Mouse (Mus musculus): ENCODE measurements around the gene Vps45. TPM values are rescaled to one million over a fixed set of nuclear protein-coding genes. Genes with fewer than 3 reads are reported as not detected.

The Vps45 gene
- polyA plus RNA-seq, 1 experiment = 7.5 TPM

DNA sequence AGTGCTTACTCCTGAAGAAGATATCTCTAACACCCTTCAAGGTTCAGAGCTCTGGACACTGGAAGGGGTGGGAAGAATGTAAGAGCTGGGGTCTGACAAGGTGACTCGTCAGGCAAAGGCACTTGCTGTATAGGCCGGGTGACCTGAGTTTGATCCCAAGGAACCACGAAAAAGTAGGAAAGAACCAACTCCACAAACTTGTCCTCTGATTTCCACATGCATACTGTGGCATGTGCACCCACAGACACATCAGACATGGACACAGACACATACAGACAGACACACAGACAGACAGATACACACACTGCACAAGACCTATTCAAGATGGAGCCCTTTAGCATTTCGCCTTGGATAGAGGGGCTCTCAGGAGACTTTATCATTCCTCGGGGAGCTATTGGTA, 20.1 kb downstream of the Vps45 start:
- no peaks in the 10 kb centered on the region for H3K27me3 ChIP-seq (ENCODE audit: control insufficient read depth, insufficient read depth, low read length)
- no peak overlapping the region for H3K27ac ChIP-seq (ENCODE audit: control insufficient read depth, insufficient read depth, low read length)
- no peak overlapping the region for H3K4me3 ChIP-seq (ENCODE audit: control insufficient read depth, insufficient read depth, low read length)
- no peak for DNase-seq
- no peak for TF ChIP-seq CTCF (IDR thresholded peaks at IDR 0.05; ENCODE audit: borderline replicate concordance, control insufficient read depth, extremely low read depth, insufficient read depth, low read length, poor library complexity)
- TF ChIP-seq POLR2A (IDR thresholded peaks at IDR 0.05; ENCODE audit: control insufficient read depth, extremely low read depth, insufficient read depth, low read length, poor library complexity) = no peak
- H3K4me1 ChIP-seq (replicated peaks; ENCODE audit: control insufficient read depth, insufficient read depth, low read length) = peaks cover 11% of the 10 kb centered on the region
- WGBS = 96% methylated on average over 5 of the region's 5 CpGs
- H3K36me3 ChIP-seq (ENCODE audit: control insufficient read depth, insufficient read depth, low read length) = no peaks in the 10 kb centered on the region

DNA sequence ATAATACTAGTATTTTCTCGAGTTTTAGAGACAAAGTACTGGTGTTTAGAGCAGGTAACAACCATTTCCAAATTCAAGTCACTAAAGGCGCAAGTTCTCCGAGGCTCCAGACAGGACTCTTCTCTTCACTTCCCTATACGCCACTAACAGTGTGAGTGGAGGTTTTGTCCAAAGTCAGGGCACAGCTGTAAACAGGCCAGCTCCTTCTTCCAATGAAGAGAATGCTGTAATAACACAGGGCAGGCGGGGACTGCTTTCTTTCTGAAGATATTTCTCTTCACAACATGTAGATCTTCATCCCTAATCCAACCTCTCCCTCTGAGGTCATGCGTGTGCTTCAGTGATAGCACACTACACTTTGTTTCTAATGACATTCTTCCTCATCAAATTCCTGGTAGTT, 21.5 kb downstream of the Vps45 start:
- no peaks in the 10 kb centered on the region for H3K36me3 ChIP-seq (ENCODE audit: control insufficient read depth, insufficient read depth, low read length)
- no peak for DNase-seq
- H3K4me1 ChIP-seq (replicated peaks; ENCODE audit: control insufficient read depth, insufficient read depth, low read length) = peaks cover 18% of the 10 kb centered on the region
- WGBS = 94% methylated on average over 6 of the region's 6 CpGs
- no peak overlapping the region for H3K4me3 ChIP-seq (ENCODE audit: control insufficient read depth, insufficient read depth, low read length)
- no peak overlapping the region for H3K27ac ChIP-seq (ENCODE audit: control insufficient read depth, insufficient read depth, low read length)
- TF ChIP-seq POLR2A (IDR thresholded peaks at IDR 0.05; ENCODE audit: control insufficient read depth, extremely low read depth, insufficient read depth, low read length, poor library complexity) = no peak
- TF ChIP-seq CTCF (IDR thresholded peaks at IDR 0.05; ENCODE audit: borderline replicate concordance, control insufficient read depth, extremely low read depth, insufficient read depth, low read length, poor library complexity) = no peak
- no peaks in the 10 kb centered on the region for H3K27me3 ChIP-seq (ENCODE audit: control insufficient read depth, insufficient read depth, low read length)

- DNase-seq = peak; percentile 45
- WGBS = 22% methylated on average over 4 of the region's 4 CpGs
- no peak overlapping the region; the same call in 1 of the 2 replicates for H3K27ac ChIP-seq (ENCODE audit: control insufficient read depth, insufficient read depth, low read length)
- TF ChIP-seq CTCF (IDR thresholded peaks at IDR 0.05; ENCODE audit: borderline replicate concordance, control insufficient read depth, extremely low read depth, insufficient read depth, low read length, poor library complexity) = no peak
- TF ChIP-seq POLR2A (IDR thresholded peaks at IDR 0.05; ENCODE audit: control insufficient read depth, extremely low read depth, insufficient read depth, low read length, poor library complexity) = no peak
- H3K27me3 ChIP-seq (ENCODE audit: control insufficient read depth, insufficient read depth, low read length) = no peaks in the 10 kb centered on the region
- no peak overlapping the region for H3K4me3 ChIP-seq (ENCODE audit: control insufficient read depth, insufficient read depth, low read length)
- peaks cover 14% of the 10 kb centered on the region for H3K4me1 ChIP-seq (replicated peaks; ENCODE audit: control insufficient read depth, insufficient read depth, low read length)
- H3K36me3 ChIP-seq (ENCODE audit: control insufficient read depth, insufficient read depth, low read length) = no peaks in the 10 kb centered on the region
Measured at GRCm38 (mm10) chr3:96033046-96033445, 25.2 kb downstream of the Vps45 start.

GRCm38 (mm10) chr3:96032652-96033017, 25.6 kb downstream of the Vps45 start:
- peaks cover 14% of the 10 kb centered on the region for H3K4me1 ChIP-seq (replicated peaks; ENCODE audit: control insufficient read depth, insufficient read depth, low read length)
- no peak for TF ChIP-seq CTCF (IDR thresholded peaks at IDR 0.05; ENCODE audit: borderline replicate concordance, control insufficient read depth, extremely low read depth, insufficient read depth, low read length, poor library complexity)
- TF ChIP-seq POLR2A (IDR thresholded peaks at IDR 0.05; ENCODE audit: control insufficient read depth, extremely low read depth, insufficient read depth, low read length, poor library complexity) = no peak
- H3K4me3 ChIP-seq (ENCODE audit: control insufficient read depth, insufficient read depth, low read length) = peak overlapping the region; percentile 3; the same call in 1 of the 2 replicates
- H3K36me3 ChIP-seq (ENCODE audit: control insufficient read depth, insufficient read depth, low read length) = no peaks in the 10 kb centered on the region
- H3K27ac ChIP-seq (ENCODE audit: control insufficient read depth, insufficient read depth, low read length) = peak overlapping the region; percentile 85
- no peaks in the 10 kb centered on the region for H3K27me3 ChIP-seq (ENCODE audit: control insufficient read depth, insufficient read depth, low read length)
- 18% methylated on average over 6 of the region's 6 CpGs for WGBS
- DNase-seq = no peak

DNA sequence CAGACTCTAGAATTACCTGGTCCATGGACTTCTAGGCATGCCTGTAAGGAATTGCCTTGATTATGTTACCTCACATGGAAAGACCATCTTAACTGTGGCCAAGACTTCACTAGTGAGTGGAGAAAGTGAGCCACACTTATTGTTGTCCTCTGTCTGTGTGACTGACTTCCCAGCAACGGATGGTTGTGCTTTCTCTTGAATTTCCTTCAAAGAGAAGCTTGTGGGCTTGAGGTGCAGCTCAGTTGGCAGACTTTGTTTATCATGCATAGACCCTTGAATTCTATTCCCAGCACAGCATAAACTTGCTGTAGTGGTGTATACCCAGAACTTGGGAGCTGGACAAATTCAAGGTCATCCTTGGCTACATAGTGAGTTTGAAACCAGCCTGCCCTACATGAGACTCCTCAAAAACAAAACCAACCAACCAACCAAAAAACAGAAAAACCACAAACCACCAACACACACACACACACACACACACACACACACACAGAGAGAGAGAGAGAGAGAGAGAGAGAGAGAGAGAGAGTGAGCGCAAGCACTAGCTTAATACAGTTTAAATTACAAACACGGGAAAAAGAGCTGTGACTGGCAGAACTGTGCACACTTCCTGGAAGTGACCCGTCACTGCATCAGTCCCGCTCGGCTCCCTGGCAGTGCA, 26.1 kb downstream of the Vps45 start:
- Histone ChIP-seq H3K36me3 (ENCODE audit: control insufficient read depth, insufficient read depth, low read length) (no peaks in the 10 kb centered on the region), H3K27ac (ENCODE audit: control insufficient read depth, insufficient read depth, low read length) (peak overlapping the region; percentile 85), H3K4me3 (ENCODE audit: control insufficient read depth, insufficient read depth, low read length) (peak overlapping the region; percentile 3; the same call in 1 of the 2 replicates), H3K27me3 (ENCODE audit: control insufficient read depth, insufficient read depth, low read length) (no peaks in the 10 kb centered on the region), H3K4me1 (replicated peaks; ENCODE audit: control insufficient read depth, insufficient read depth, low read length) (peaks cover 14% of the 10 kb centered on the region)
- peak; percentile 60 for DNase-seq
- 4% methylated on average over 6 of the region's 6 CpGs for WGBS
- TF ChIP-seq CTCF (IDR thresholded peaks at IDR 0.05; ENCODE audit: borderline replicate concordance, control insufficient read depth, extremely low read depth, insufficient read depth, low read length, poor library complexity) = no peak
- TF ChIP-seq POLR2A (IDR thresholded peaks at IDR 0.05; ENCODE audit: control insufficient read depth, extremely low read depth, insufficient read depth, low read length, poor library complexity) = no peak

GRCm38 (mm10) chr3:96029766-96030165, 28.5 kb downstream of the Vps45 start:
- H3K4me3 ChIP-seq (ENCODE audit: control insufficient read depth, insufficient read depth, low read length) = no peak overlapping the region
- no peaks in the 10 kb centered on the region for H3K27me3 ChIP-seq (ENCODE audit: control insufficient read depth, insufficient read depth, low read length)
- TF ChIP-seq CTCF (IDR thresholded peaks at IDR 0.05; ENCODE audit: borderline replicate concordance, control insufficient read depth, extremely low read depth, insufficient read depth, low read length, poor library complexity) = no peak
- no peak for TF ChIP-seq POLR2A (IDR thresholded peaks at IDR 0.05; ENCODE audit: control insufficient read depth, extremely low read depth, insufficient read depth, low read length, poor library complexity)
- no peak for DNase-seq
- no peak overlapping the region for H3K27ac ChIP-seq (ENCODE audit: control insufficient read depth, insufficient read depth, low read length)
- 96% methylated on average over 11 of the region's 11 CpGs for WGBS
- no peaks in the 10 kb centered on the region for H3K36me3 ChIP-seq (ENCODE audit: control insufficient read depth, insufficient read depth, low read length)
- H3K4me1 ChIP-seq (replicated peaks; ENCODE audit: control insufficient read depth, insufficient read depth, low read length) = peaks cover 14% of the 10 kb centered on the region

Measured in thymus, adult 2 months (tissue).